Mouse (Mus musculus): ENCODE results near the gene Prdm5. TPM values are rescaled to one million over a fixed set of nuclear protein-coding genes. Genes with fewer than 3 reads are reported as not detected.

Prdm5 gene
- polyA plus RNA-seq, 2 experiments, result 26.0 to 26.4 TPM

DNA sequence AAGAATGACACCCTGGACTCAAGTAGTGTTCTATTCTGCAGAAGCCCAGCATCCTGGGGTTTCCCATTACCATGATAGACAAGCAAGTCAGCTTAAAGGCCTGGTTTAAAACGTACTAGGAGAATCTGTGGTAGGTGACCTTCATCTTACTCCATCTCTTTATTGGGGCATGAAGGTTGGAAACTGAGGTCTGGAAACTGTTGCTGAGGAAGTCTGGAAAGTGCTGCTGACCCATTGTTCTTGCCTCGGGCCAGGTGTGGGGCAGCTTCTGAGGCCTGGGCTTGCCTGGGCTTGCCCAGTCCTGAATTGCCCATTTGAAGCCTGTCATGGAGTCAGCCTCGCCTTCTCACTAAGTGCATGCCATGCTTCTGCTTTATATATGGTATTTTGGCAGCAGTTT lies 17.8 kb downstream of the Prdm5 start:
- TF ChIP-seq POLR2A (IDR thresholded peaks at IDR 0.05; ENCODE audit: borderline replicate concordance, extremely low read depth, insufficient read depth, insufficient read length), result no peak
- ATAC-seq (ENCODE audit: low FRiP score, low read depth) (no peak), DNase-seq (ENCODE audit: low spot score) (no peak)
- no peak overlapping the region for H3K4me3 ChIP-seq (replicated peaks; ENCODE audit: low read length)
- H3K9me3 ChIP-seq (ENCODE audit: control insufficient read depth, low read length), result no peaks in the 10 kb centered on the region
- H3K27me3 ChIP-seq (ENCODE audit: control insufficient read depth, insufficient read depth, low read length), result no peaks in the 10 kb centered on the region
- H3K9ac ChIP-seq (ENCODE audit: low read depth, low read length, severe bottlenecking), result no peak overlapping the region
- peaks cover 6% of the 10 kb centered on the region; the same call in 1 of the 2 replicates for H3K36me3 ChIP-seq (ENCODE audit: control insufficient read depth, insufficient read depth, low read length)
- 76% methylated on average over 3 of the region's 3 CpGs for WGBS
- no peak overlapping the region for H3K4me2 ChIP-seq (replicated peaks; ENCODE audit: low read depth, low read length, severe bottlenecking)
- no peak overlapping the region for H3K27ac ChIP-seq (replicated peaks; ENCODE audit: low read depth, low read length)
- H3K4me1 ChIP-seq (ENCODE audit: control insufficient read depth, insufficient read depth, low read length), result 0 out of 2 replicates have a peak, but pooled peaks cover 3% of the 10 kb centered on the region

DNA sequence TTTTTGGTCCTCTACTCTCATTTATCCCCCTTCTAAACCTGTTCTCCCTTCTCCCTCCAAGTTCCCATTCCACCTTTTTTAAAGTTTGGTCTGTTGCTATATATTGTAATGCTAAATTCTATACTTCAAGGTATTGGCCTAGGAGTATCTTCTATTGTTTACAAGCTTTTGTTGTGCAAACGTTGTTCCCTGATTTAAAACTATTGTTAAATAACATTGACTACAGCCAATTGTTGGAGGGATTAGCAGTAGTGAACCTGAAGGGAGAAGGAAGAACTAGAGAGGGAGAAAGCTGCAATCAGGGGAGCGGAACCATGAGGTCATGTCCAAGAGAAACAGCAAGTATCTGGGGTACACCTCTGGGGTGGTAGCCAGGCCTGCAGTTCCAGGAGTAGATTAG lies 18.5 kb downstream of the Prdm5 start:
- ATAC-seq (ENCODE audit: low FRiP score, low read depth) (no peak), DNase-seq (ENCODE audit: low spot score) (no peak)
- Histone ChIP-seq H3K9me3 (ENCODE audit: control insufficient read depth, low read length) (no peaks in the 10 kb centered on the region), H3K27me3 (ENCODE audit: control insufficient read depth, insufficient read depth, low read length) (no peaks in the 10 kb centered on the region), H3K4me1 (ENCODE audit: control insufficient read depth, insufficient read depth, low read length) (0 out of 2 replicates have a peak, but pooled peaks cover 3% of the 10 kb centered on the region), H3K9ac (ENCODE audit: low read depth, low read length, severe bottlenecking) (no peak overlapping the region), H3K36me3 (ENCODE audit: control insufficient read depth, insufficient read depth, low read length) (peaks cover 6% of the 10 kb centered on the region; the same call in 1 of the 2 replicates), H3K27ac (replicated peaks; ENCODE audit: low read depth, low read length) (no peak overlapping the region), H3K4me3 (replicated peaks; ENCODE audit: low read length) (no peak overlapping the region), H3K4me2 (replicated peaks; ENCODE audit: low read depth, low read length, severe bottlenecking) (no peak overlapping the region)
- TF ChIP-seq POLR2A (IDR thresholded peaks at IDR 0.05; ENCODE audit: borderline replicate concordance, extremely low read depth, insufficient read depth, insufficient read length), result no peak
- 78% methylated on average over 2 of the region's 2 CpGs for WGBS

DNA sequence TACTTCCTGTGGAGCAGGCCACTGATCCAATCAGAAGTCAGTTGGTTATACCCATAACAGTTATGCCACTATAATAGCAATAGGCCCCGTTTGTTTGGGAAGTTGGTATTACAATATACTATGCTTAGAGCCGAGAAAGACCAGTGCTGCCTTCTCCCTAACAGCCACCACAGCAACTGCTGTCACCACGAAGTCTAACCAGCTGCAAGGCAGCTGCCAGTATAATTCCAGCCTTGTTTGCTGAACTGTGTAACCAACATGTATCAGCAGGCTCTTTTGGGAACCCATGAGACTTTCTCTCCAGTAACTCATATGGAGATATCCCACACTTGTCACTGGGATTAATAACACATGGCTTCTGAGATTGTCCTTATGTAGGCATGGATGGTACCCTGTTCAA lies 19.6 kb downstream of the Prdm5 start:
- no peak overlapping the region for H3K27ac ChIP-seq (replicated peaks; ENCODE audit: low read depth, low read length)
- ATAC-seq (ENCODE audit: low FRiP score, low read depth) (no peak), DNase-seq (ENCODE audit: low spot score) (no peak)
- H3K4me3 ChIP-seq (replicated peaks; ENCODE audit: low read length), result no peak overlapping the region
- no peak for TF ChIP-seq POLR2A (IDR thresholded peaks at IDR 0.05; ENCODE audit: borderline replicate concordance, extremely low read depth, insufficient read depth, insufficient read length)
- H3K9me3 ChIP-seq (ENCODE audit: control insufficient read depth, low read length), result no peaks in the 10 kb centered on the region
- peaks cover 6% of the 10 kb centered on the region; the same call in 1 of the 2 replicates for H3K36me3 ChIP-seq (ENCODE audit: control insufficient read depth, insufficient read depth, low read length)
- 0 out of 2 replicates have a peak, but pooled peaks cover 3% of the 10 kb centered on the region for H3K4me1 ChIP-seq (ENCODE audit: control insufficient read depth, insufficient read depth, low read length)
- H3K9ac ChIP-seq (ENCODE audit: low read depth, low read length, severe bottlenecking), result no peak overlapping the region
- no peaks in the 10 kb centered on the region for H3K27me3 ChIP-seq (ENCODE audit: control insufficient read depth, insufficient read depth, low read length)
- WGBS, result 80% methylated on average over 3 of the region's 3 CpGs
- no peak overlapping the region for H3K4me2 ChIP-seq (replicated peaks; ENCODE audit: low read depth, low read length, severe bottlenecking)

DNA sequence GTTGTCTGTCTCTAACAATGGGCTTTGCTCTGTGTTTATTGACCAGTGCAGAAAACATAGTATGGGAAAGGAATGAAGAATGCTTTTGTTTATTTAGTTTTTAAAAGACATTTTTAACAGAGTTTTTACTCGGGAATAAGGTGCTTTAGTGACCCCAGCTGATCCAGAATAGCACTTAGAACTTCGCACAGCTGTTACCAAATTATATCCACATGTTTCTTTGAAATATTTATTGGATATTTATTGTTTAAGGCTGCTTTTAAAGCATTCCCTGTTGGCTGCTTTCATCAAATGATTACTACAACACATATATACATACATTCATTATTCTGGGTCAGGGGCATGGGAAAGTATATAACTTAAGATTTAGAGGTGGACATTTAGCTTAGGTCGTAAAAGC lies 32.9 kb downstream of the Prdm5 start:
- H3K36me3 ChIP-seq (ENCODE audit: control insufficient read depth, insufficient read depth, low read length), result peaks cover 3% of the 10 kb centered on the region; the same call in 1 of the 2 replicates
- H3K4me2 ChIP-seq (replicated peaks; ENCODE audit: low read depth, low read length, severe bottlenecking), result no peak overlapping the region
- H3K27me3 ChIP-seq (ENCODE audit: control insufficient read depth, insufficient read depth, low read length), result no peaks in the 10 kb centered on the region
- DNase-seq (ENCODE audit: low spot score), result peak; percentile 47
- no peak for TF ChIP-seq POLR2A (IDR thresholded peaks at IDR 0.05; ENCODE audit: borderline replicate concordance, extremely low read depth, insufficient read depth, insufficient read length)
- no peak overlapping the region for H3K27ac ChIP-seq (replicated peaks; ENCODE audit: low read depth, low read length)
- no peak overlapping the region for H3K9ac ChIP-seq (ENCODE audit: low read depth, low read length, severe bottlenecking)
- H3K9me3 ChIP-seq (ENCODE audit: control insufficient read depth, low read length), result no peaks in the 10 kb centered on the region
- no peak overlapping the region for H3K4me3 ChIP-seq (replicated peaks; ENCODE audit: low read length)
- WGBS, result 24% methylated on average over 3 of the region's 3 CpGs
- ATAC-seq (ENCODE audit: low FRiP score, low read depth), result peak; percentile 63; the same call in 1 of the 2 replicates
- no peaks in the 10 kb centered on the region; the same call in 1 of the 2 replicates for H3K4me1 ChIP-seq (ENCODE audit: control insufficient read depth, insufficient read depth, low read length)

DNA sequence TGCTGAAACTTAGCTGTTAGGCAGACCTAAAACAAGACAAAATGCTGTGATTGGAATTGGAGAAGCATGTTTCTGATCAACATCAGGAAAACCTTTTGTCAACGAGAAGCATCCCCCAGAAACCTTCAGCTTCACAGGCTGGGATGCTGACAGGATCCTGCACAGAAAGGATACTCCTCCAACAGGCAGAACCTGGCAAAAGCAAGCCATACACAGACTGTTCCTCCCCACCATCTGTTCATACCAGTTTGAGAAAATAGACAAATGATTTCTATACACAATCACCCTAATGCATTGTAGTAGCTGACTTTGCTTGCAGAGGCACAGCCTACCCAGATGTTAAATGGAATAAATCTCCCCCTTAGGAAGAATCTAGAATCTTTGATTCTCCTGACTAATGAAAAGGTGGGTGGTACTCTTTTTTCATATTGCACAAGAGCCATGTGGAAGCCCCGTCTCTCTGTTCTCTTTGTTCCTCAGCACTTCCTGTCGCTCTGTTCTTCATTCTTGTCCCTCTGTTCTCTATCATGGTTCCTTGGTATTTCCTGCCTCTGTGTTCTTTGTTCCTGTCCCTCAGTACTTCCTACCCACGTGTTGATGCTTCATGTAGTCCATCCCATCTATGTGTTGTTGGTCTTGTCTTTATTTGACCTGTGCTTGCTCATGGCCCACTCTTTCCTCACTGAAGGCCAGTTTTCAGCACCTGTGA lies 39.4 kb downstream of the Prdm5 start:
- Histone ChIP-seq H3K9me3 (ENCODE audit: control insufficient read depth, low read length) (no peaks in the 10 kb centered on the region), H3K36me3 (ENCODE audit: control insufficient read depth, insufficient read depth, low read length) (no peaks in the 10 kb centered on the region), H3K9ac (ENCODE audit: low read depth, low read length, severe bottlenecking) (no peak overlapping the region), H3K4me2 (replicated peaks; ENCODE audit: low read depth, low read length, severe bottlenecking) (no peak overlapping the region), H3K27ac (replicated peaks; ENCODE audit: low read depth, low read length) (no peak overlapping the region), H3K27me3 (ENCODE audit: control insufficient read depth, insufficient read depth, low read length) (no peaks in the 10 kb centered on the region), H3K4me3 (replicated peaks; ENCODE audit: low read length) (no peak overlapping the region), H3K4me1 (ENCODE audit: control insufficient read depth, insufficient read depth, low read length) (peaks cover 12% of the 10 kb centered on the region)
- DNase-seq (ENCODE audit: low spot score), result no peak
- no peak for ATAC-seq (ENCODE audit: low FRiP score, low read depth)
- no peak for TF ChIP-seq POLR2A (IDR thresholded peaks at IDR 0.05; ENCODE audit: borderline replicate concordance, extremely low read depth, insufficient read depth, insufficient read length)
- 50% methylated on average over 4 of the region's 4 CpGs for WGBS
